Mouse (Mus musculus) spleen, adult 12 weeks (tissue): ENCODE results near the gene Serpinb2.
A peak's percentile ranks its signal among the peaks of the same experiment; 100 is the strongest.

Source experiments
- DNase-seq: peaks from one replicate; pipeline ENCODE4 v3.0.0; 2022; ENCODE audit warnings: low spot score

Gene Serpinb2

DNA sequence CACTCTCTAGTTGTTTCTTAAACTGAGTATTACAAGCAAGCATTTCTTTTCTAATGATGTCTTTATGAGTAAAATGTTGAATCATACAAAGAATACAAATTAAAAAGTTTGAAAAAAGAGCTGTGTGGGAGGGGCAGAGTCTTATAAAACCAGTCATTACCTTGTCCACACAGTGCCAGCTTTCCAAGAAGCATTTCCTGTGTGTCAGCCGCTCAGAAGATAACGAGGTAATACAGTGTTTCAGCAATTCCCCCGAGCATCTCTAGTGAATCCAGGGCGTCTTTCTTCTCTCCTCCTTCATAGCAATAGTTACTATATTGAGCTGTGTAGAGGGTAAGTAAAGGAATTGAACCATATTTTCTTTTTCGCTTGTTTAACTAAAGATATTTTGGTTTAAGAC is at the start of gene Serpinb2:
TSS of gene Serpinb2 (plus strand) at position 172 of the 400 bp plus-strand sequence.
- DNase-seq, result no peak

DNA sequence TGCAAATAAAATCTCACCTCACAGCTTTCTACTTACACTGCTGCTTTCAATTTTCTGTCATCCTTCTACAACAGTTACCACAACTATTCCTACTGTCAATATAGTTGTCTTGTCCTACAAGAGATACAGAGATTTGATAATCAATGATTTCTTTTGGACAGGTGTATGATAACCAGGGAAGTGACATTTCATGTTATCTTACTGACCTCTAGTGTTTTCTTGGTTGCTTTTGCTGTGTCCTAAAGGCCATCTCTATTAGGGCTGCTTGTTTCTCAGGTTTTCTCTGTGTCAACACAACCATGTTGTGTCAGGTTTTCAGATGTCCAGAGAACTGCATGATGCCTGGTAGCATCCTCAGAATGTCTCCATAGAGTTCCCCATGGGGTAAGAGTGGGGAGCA is 31.3 kb upstream of the Serpinb2 start:
- DNase-seq, result no peak

DNA sequence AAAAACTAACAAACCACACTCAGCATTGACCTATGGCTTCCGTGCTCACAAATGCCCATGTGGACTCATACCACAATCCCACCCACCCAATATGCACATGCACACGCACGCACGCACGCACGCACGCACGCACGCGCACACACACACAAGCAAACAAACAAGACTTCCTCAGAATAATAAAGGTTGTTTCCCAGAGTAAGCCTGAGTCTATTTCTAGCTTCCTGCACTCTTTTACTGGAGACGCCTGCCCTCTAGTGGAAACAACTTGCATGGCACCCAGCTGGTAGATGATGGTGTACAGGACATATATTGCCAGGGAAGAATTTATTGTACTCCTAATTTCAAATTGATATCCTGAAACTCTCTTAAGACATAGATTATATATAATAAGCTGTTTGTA is 29.8 kb upstream of the Serpinb2 start:
- DNase-seq, result peak; percentile 27

- DNase-seq, result no peak
Measured at GRCm38 (mm10) chr1:107489577-107489976, 21.6 kb upstream of the Serpinb2 start.

GRCm38 (mm10) chr1:107496789-107497188 is 14.4 kb upstream of the Serpinb2 start:
- DNase-seq, result no peak

DNA sequence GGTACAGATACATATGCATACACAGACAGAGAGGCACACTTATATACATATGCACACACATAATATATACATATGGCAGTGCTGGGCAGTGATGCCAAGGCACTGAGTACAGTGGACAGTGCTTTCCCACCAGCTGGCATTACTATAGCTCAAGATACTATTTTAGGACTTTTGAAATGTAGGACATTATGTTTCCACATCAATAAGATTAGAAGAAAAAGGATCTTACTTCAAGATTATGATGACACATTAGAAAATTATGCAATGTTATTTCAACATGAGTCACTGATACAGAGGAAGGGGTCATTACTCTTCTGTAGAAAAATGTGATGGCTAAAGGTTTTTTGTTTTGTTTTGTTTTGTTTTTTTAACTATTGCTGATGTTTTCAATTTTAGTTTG is 9.2 kb upstream of the Serpinb2 start:
- DNase-seq, result no peak

DNA sequence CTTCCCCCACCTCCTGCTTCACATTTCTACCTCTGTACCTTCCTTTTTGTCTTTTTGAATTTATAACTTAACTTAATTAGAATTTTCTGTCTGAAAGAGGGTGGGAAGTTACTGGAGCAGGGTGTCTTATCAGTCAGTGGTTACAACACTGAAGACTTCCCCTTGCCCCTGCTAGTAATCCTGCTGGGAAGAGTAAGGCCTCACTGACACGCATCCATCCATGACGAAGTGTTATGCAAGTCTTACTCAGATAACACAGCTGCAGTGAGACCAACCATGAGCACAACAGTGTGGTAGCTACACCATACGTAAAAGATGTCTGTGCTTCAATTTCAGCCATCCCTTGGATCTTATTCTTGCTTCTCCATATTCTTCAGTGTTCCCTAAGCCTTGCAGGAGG is 7.9 kb upstream of the Serpinb2 start:
- DNase-seq, result no peak

DNA sequence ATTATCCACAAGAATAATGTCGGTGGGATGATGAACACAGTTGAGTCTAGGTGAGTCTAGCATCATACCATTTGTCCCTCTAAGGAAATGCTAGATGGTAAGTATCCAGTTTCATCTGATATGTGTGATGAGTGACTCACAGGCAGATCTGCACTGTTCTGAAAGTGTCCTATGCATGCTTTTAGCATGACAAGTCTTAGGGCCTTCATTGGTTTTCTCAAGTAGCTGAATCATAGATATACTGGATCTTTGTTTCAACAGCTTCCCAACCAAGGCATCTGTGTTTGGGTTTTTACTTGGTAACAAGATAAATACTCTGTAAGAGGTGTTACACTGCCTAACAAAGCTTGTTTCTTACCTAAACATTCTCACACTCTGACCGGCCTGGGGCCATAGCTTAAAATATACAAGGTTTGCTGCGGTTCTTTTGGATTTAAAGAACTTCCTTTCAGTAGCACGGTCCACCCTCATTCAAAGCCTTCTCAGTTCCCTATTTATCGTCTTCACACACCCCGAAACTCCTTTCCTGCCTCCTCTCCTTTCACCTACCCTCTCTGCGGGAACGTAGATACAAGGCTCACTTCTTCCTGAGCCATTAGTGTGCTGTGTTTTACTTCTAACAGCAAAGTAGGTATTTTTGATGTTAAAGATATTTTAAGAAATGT is 5.2 kb upstream of the Serpinb2 start:
- DNase-seq, result no peak

DNA sequence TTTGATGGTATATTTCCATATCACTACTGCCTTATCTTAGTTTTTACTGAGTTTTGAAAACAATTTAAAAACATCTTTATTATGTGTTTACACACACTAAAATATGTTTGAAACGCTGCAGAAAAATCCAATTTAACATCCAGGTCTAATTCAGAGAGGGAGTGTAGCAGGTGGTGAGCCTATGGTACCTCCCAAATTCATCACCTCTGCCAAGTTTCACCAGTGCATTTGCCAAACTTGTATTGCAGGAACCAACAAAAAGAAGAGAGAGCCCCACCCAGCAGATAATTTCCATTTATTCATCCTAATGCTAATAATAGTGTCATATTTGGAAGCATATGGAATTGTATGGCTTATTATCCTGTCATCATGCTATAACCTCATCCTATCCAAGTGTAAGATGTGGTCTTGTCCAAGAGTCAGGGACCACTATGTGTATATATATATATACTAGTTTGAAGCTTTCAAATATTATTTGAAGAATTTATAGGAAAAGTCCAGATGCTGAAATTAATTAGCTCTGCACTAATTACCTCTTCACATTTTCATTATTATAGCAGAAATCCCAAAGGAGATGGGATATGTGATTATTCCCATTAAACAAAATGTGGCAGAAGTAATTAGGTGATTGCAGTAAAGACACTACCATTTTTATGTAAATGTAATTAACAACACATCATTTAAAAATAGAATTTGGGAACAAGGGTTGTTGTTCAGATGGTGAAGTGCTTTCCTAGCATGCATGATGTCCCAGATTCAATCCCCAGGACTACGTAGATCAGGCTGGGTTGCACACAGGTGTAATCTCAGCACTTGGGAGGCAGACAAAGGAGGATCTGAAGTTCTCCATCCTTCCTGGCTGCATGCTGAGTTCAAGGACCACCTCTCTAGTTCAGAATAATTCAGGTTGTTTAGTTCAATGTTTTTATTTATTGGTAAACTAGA is 1.2 kb downstream of the Serpinb2 start:
- no peak for DNase-seq

GRCm38 (mm10) chr1:107513530-107513929 is 2.3 kb downstream of the Serpinb2 start:
- no peak for DNase-seq

- DNase-seq, result no peak
Measured at GRCm38 (mm10) chr1:107515839-107516498, 4.7 kb downstream of the Serpinb2 start.

DNA sequence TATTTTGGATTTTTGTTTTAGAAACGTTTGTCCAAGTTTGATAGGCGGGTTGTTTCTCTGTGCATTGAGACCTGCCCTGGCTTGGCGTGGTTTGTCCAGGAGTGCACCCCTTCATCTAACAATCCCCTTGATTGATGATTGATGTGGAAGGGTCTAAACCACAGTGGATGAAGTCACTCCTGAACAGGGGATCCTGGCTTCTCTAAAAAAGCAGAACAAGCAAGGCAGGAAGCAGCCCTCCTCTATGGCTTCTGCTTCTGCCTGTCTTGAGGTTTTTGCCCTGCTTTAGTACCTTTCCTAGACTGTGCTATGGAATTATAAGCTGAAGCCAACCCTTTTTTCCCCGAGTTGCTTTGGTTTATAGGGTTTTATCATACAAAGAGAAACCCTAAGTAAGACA is 14.4 kb downstream of the Serpinb2 start:
- no peak for DNase-seq

GRCm38 (mm10) chr1:107528325-107529078 is 17.3 kb downstream of the Serpinb2 start:
- no peak for DNase-seq

DNA sequence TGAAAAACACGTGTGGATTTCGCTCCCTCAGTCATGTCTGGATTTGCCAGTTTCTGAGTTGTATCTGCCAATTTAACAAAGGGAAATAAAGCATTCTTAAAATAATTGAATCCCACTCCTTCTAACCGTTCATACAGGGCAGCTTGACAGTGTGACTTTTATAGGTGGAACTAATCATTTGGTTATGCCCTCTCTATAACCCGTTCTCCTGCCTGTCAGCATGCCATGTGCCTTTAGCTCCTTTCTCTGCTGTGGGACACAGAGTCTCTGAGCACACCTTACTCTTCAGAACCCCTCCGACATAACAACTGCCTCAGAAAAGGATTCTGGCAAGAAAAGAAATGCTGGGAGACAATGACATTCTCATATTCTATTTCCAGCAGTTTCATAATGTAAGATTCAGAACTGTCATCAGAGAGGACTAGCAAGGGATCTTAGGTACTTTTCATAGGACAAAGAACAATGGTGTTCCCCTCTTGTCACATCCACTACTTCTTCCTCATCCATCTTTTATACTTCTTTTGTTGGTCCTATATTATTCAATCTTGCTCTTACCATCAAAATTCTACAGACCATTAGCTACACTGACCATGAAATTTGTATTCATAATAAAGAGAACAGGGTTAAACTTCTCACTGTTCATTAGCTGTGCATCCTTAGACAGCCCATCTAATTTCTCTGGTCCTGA is 18.3 kb downstream of the Serpinb2 start:
- no peak for DNase-seq

- DNase-seq, result no peak
Measured at GRCm38 (mm10) chr1:107533736-107534135, 22.5 kb downstream of the Serpinb2 start.

DNA sequence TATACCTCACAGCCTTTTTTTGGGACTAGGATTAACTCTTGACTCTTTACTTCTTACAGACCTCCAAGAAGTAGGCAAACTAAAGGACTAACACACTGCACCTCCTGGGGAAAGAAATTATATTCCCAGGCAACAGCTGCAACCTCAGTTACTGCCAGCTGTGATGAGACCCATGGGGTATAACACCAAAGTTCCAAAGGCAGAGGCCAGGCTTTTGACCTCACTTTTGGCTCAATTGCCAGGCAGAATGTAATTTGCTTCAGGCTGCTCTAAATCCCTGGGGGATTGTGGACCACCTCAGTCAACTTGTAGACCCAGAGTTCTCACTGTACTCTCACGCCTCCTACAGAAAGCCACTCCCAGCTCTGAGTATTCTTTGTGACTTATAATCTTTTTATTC is 26.2 kb downstream of the Serpinb2 start:
- DNase-seq, result no peak

DNA sequence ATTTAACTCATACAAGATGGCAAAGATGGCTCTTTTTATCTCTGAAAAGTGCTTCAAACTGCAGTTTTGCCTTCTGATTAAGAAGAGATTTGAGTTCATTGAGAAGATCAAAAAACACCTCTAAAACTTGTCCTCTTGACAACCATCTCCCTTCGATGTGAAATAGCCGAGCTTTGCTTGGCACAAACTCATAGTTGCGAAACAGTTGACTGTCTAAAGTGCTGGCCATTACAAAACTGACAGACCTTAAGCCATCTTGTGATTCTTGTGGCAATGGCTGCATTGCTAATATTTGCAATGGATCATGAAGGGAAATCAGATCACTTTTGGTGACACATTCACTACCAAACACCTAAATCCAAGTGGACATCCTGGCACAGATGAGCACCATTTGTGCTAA is 48.3 kb downstream of the Serpinb2 start:
- no peak for DNase-seq

- DNase-seq, result no peak
Measured at GRCm38 (mm10) chr1:107562110-107562509, 50.9 kb downstream of the Serpinb2 start.

DNA sequence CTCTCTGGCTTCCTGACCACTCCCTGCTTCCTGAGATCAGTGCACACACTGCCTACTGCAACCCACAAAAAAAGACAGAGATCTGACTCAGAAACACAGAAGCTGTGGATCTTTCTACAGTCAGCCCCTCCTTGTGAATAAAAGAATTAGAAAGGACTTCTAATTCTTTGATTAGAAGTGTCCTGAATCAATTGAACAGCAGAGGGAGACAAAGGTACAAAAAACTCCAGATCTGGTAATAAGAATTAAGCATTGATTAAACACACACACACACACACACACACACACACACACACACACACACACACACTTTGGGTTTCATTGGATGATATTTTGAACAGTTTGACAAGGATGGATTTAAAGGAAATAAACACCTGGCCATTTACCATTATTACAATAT is 54.4 kb downstream of the Serpinb2 start:
- DNase-seq, result no peak

- DNase-seq, result no peak
Measured at GRCm38 (mm10) chr1:107576094-107576493, 64.9 kb downstream of the Serpinb2 start.

DNA sequence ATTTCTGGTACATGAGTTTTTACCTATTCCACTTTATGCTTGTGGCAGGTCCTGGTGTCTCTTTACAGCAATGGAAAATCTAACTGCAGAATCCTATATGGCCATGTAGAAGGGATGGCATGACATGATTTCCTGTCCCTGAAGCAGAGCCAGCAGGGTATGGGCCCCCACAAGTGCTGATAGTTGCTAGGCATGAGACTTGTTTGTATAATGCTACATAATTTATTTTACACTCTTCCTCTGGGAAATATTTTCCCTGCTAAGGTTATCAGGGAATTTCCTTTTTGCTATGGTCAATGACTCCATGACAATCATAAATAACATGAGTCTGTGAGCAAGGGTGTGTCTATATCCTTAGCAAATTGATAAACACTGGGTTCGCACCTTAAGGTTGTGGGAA is 66.3 kb downstream of the Serpinb2 start:
- DNase-seq, result no peak
